Mouse (Mus musculus): ENCODE results near the gene Uhrf1. TPM values are rescaled to one million over a fixed set of nuclear protein-coding genes. Genes with fewer than 3 reads are reported as not detected.

Gene Uhrf1
- polyA plus RNA-seq, 1 experiment from 2014 or later, result 170 TPM

Other genes with a start within 250 kb of the Uhrf1 start
- 46.2 and 47.2 TPM in 2 replicates for gene Ubxn6, start 228.3 kb upstream of the Uhrf1 start, polyA plus RNA-seq (2015; fragmentation: Nextera tagmentation; extraction: Ambion mirVana)
- 129 and 141 TPM in 2 replicates for gene Hdgfl2, start 223.7 kb upstream of the Uhrf1 start, polyA plus RNA-seq (2015; fragmentation: Nextera tagmentation; extraction: Ambion mirVana)
- gene Plin4, start 193.5 kb upstream of the Uhrf1 start, polyA plus RNA-seq (2015; fragmentation: Nextera tagmentation; extraction: Ambion mirVana), result 0.18 and 0.32 TPM in 2 replicates
- 1.6 and 2.6 TPM in 2 replicates for gene Plin5, start 185.7 kb upstream of the Uhrf1 start, polyA plus RNA-seq (2015; fragmentation: Nextera tagmentation; extraction: Ambion mirVana)
- 0.62 and 0.69 TPM in 2 replicates for gene Lrg1, start 181.3 kb upstream of the Uhrf1 start, polyA plus RNA-seq (2015; fragmentation: Nextera tagmentation; extraction: Ambion mirVana)
- gene Sema6b, start 163.0 kb upstream of the Uhrf1 start, polyA plus RNA-seq (2015; fragmentation: Nextera tagmentation; extraction: Ambion mirVana), result 1.1 TPM in 2 replicates
- 12.2 and 13.2 TPM in 2 replicates for gene Tnfaip8l1, start 140.8 kb upstream of the Uhrf1 start, polyA plus RNA-seq (2015; fragmentation: Nextera tagmentation; extraction: Ambion mirVana)
- gene Mydgf, start 119.4 kb upstream of the Uhrf1 start, polyA plus RNA-seq (2015; fragmentation: Nextera tagmentation; extraction: Ambion mirVana), result 102 and 109 TPM in 2 replicates
- 45.0 and 46.2 TPM in 2 replicates for gene Dpp9, start 84.4 kb upstream of the Uhrf1 start, polyA plus RNA-seq (2015; fragmentation: Nextera tagmentation; extraction: Ambion mirVana)
- 14.6 and 15.8 TPM in 2 replicates for gene Fem1a, start 46.5 kb upstream of the Uhrf1 start, polyA plus RNA-seq (2015; fragmentation: Nextera tagmentation; extraction: Ambion mirVana)
- gene Ticam1, start 26.5 kb upstream of the Uhrf1 start, polyA plus RNA-seq (2015; fragmentation: Nextera tagmentation; extraction: Ambion mirVana), result 7.3 and 10.3 TPM in 2 replicates
- 87.5 and 106 TPM in 2 replicates for gene Plin3, start 10.4 kb upstream of the Uhrf1 start, polyA plus RNA-seq (2015; fragmentation: Nextera tagmentation; extraction: Ambion mirVana)
- gene Arrdc5, start 3.0 kb upstream of the Uhrf1 start, polyA plus RNA-seq (2015; fragmentation: Nextera tagmentation; extraction: Ambion mirVana), result not detected in 2 replicates
- 37.7 and 39.1 TPM in 2 replicates for gene Kdm4b, start 22.7 kb downstream of the Uhrf1 start, polyA plus RNA-seq (2015; fragmentation: Nextera tagmentation; extraction: Ambion mirVana)
- gene Ptprs, start 173.2 kb downstream of the Uhrf1 start, polyA plus RNA-seq (2015; fragmentation: Nextera tagmentation; extraction: Ambion mirVana), result 76.1 and 87.2 TPM in 2 replicates
- not detected in 2 replicates for gene Znrf4, start 209.1 kb downstream of the Uhrf1 start, polyA plus RNA-seq (2015; fragmentation: Nextera tagmentation; extraction: Ambion mirVana)

Measured in kidney, embryonic 16.5 days (tissue).